Mouse (Mus musculus) layer of hippocampus, adult 18-20 months (tissue): ENCODE data around the gene Uqcrc1. TPM values are rescaled to one million over a fixed set of nuclear protein-coding genes. Genes with fewer than 3 reads are reported as not detected.

ENCODE experiments used
- DNase-seq, 2 experiments: peaks; one replicate each; pipeline ENCODE4 v3.0.0; 2022; ENCODE audit warnings: low spot score in 2 of 2
- long read RNA-seq: library from polyadenylated mRNA; stranded (forward); transcript quantifications from one replicate; pipeline ENCODE4 v2.0.0, GENCODE M21; 2021
- total RNA-seq, 2 experiments: library from RNA; stranded (reverse); gene quantifications; 2 replicates each; pipeline ENCODE4 v1.2.3; 2021

Uqcrc1 gene
- 100 to 1,000 TPM; 346 to 356 TPM for total RNA-seq
- long read RNA-seq, transcript Uqcrc1-201 (13 exons, 1,653 nt), result major isoform, 562 of 596 reads
- long read RNA-seq, partial matches to known transcripts, result 10 of 596 reads
- long read RNA-seq, other reads (novel, unspliced or antisense), result 24 of 596 reads

DNA sequence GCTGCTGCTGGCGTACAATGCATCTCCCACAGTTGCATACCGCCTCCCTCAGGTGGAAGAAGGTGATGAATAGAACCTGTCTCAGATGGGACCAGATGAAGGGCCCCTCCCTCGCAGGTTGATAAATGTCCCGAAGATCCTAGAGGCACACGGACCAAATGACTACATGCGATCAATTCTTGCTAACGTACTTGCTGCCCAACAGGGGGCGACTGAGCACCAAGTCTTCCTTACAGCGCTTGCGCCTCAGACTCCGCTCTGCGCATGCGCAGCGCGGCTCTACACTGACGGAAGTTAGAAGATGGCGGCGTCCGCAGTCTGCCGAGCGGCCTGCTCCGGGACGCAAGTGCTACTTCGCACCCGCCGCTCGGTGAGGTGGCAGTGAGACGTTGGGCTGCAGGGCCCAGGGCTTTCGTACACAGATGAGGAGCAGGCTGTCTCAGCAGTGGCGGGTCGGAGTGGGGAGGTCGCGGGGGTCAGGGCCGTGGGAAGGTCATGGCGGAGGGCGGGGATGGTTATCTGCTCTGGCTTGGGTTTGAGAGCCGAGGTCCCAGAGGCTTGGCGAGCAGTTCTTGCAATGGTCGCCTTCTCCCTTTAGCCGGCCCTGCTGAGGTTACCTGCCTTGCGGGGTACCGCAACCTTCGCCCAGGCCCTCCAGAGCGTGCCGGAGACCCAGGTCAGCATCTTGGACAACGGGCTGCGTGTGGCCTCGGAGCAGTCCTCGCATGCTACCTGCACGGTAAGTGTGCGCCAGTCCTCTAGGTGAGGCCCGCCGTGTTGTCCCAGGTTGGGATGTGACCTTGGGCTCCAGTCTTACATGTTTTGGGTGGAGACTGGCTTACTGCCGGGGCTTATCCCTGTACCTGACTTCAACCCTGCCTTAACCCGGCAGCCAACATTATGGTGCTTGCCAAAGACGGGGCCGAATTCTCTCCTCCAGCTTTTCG, at the start of gene Uqcrc1:
Gene Uqcrc1, plus strand, starts transcription at position 216 of the 947 bp plus-strand sequence.
- peak; percentile 90 to 96 for DNase-seq

GRCm38 (mm10) chr9:108912308-108912707, 24.1 kb upstream of the Uqcrc1 start:
- DNase-seq, result no peak

DNA sequence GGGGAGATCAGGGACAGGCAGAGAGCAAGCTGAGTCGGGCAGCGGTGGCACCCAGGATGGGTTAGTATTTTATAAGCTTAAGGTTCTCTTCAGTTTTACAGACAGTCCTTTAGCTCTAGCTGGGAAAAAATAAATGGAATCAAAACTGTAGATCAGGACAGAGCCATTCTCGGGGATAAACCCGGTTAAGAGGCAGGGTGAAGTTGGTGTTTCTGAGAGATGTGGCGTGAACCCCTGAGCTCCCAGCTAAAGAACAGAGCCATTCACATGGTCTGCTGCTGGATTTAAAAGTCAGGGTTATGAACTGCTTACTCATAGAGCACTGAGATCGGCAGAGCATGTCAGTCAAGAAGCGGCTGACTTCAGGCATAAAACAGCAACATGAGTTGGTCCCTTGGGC, 23.3 kb upstream of the Uqcrc1 start:
- DNase-seq, result no peak

- peak in 1 of 2 experiments; percentile 35 for DNase-seq
Measured at GRCm38 (mm10) chr9:108913621-108914020, 22.8 kb upstream of the Uqcrc1 start.

DNA sequence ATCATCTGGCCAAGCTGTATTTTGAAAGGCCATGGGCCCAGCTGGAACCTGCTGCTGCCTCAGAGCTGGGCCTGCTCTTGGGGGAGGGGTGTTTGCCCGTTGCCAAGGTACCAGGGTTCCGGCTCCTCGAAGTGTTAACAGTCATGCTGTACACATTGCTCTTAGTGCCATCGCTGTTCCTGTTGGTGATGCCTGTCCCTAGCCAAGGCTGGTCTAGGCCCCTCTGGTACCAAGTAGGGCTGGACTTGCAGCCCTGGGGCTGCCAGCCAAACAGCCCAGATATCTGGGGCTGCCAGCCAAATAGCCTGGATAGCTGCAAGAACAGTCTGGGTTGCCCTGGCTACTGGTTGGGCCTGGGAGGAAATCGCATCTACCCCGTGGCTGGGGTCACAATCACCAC, 21.9 kb upstream of the Uqcrc1 start, which contains the start of gene Tmem89:
Gene Tmem89, plus strand, starts transcription at position 129 of the 400 bp plus-strand sequence.
- peak; percentile 28 to 56 for DNase-seq

DNA sequence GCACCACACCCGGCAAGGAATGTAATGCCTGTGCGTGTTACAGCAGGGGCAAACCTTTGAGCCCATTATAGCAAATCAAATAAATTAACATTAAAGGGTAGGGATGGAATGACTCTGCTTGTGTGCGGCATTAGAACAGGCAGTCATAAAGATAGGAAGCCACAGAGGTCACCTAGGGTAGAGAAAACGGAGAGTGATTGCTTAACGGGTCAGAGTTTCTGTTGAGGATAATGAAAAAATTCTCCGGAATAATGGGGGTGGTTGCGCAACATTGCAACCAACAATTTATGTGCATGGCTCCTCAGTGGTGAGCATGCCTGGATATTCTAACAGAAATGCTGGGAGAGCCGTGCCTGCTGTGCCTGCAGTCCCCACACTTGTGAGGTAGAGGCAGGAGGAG, 10.5 kb upstream of the Uqcrc1 start:
- DNase-seq, result no peak

DNA sequence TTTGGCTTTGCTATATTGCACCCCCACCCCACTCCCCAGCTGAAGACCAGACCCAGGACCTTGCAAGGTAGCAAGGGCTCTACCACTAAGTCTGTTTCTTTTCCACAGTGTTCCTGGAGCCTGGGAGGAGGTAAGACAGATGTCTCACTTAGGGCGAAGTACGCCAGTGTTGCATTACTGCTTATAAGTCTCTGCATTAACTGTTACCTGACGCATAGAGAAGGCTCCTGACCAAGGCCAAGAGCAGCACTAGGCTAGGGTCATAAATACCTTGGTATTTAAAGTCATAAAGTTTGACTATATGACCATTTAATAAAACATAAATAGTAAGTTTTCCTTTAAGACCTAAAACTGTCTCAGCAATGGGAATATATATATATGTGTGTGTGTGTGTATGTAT, 8.0 kb upstream of the Uqcrc1 start:
- DNase-seq, result no peak

DNA sequence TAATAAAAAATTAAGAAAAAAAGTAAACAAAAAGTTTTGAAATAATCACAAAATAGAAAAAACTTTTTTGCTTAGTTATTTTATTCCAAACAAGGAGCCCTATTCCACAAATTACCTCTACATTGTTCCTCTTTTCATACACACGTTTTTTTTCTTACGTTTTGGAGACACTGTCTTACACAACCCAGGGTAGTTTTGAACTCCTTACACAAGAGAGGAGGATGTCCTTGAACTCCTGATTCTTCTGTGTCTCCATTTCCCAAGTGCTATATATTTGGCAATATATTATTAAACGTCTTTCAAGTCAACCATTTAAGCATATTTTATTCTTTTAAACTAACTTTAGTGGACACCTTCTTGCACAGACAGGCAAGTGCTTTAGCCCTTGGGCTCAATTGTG, 442 bp upstream of the Uqcrc1 start:
- DNase-seq, result no peak

DNA sequence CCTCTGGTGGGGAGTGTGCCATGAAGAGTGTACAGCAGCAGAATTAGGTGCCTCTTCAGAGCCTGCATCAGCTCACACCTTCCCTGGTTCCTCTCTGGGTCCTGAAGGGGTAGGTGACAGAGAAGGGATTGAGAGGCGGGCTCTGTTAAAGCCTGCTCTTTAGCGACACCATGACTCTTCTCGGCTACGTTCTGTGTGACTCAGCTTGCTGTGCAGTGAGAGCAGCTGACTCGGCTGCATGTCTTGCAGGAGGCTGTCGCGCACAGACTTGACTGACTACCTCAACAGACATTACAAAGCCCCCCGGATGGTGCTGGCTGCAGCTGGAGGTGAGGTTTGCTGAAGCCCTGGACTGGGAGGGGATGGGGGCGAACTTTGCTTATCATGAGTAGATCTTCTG, 8.7 kb downstream of the Uqcrc1 start:
- peak in 1 of 2 experiments; percentile 26 for DNase-seq

- DNase-seq, result no peak
Measured at GRCm38 (mm10) chr9:108945608-108946007, 9.2 kb downstream of the Uqcrc1 start.

- DNase-seq, result no peak
Measured at GRCm38 (mm10) chr9:108949231-108949966, 13.0 kb downstream of the Uqcrc1 start.

DNA sequence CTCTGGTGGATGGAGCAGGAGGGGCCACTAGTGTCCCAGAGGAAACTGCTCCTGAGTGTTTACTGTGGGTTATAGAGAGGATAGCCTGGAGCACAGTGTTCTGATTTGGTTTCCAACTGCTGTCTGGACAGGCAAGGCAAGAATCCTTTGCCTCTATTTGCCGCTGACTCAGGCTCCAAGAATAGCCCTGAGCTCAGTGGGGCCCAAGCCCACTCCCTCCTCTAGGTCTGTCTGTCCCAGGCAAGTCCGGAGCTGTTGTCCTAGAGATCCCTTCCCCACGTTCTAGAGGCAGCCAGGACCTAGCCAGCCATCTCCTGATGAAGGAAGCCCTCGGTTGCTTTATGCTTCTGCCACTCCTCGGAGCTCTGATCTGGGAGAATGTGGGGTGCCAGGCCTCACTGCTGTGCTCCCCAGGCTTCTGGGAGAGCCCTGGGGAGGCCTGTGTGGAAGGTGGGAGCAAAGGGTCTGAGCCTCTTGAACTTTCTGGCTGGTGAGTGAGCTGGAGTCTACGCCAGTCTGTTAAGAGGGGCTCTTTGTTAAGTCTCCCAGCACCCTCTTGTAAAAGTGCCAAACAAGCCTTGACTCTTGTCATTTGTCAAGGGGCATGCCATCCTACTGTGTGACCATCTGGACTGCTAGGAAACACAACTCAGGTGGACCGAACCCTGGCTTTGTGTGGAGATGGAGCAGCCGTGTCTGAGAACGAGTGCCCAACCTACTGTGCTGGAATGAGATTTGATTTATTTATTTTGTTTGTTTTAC, 13.7 kb downstream of the Uqcrc1 start:
- DNase-seq, result no peak

DNA sequence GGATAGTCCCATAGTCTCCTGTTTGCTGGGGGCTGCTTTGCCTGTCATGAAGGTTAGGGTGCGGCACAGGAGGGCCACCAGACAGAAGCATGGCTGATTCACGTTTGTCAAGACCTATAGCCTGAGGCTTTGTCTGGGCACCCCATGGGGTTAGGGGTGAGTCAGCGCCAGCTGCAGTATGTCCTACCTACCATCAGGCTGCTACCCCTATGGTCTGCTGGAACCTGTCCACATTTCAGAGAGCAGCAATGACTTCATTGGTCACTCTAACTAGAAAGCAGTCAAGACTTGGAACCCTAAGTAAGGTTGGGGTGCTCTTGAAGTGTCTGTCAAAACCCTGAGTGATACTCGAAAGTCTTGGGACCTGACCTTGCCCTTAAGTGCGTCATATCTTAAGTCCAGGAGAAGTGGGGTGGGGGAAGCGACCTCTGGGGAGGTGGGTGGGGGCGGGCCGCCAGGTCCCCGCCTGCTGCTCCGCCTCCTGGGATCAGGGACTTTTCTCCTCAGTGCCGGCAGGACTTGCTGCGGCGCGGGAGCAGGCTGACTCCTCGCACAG, 16.7 kb downstream of the Uqcrc1 start, which contains the start of gene Col7a1:
Gene Col7a1, plus strand, starts transcription at position 506 of the 556 bp plus-strand sequence.
- DNase-seq, result no peak

DNA sequence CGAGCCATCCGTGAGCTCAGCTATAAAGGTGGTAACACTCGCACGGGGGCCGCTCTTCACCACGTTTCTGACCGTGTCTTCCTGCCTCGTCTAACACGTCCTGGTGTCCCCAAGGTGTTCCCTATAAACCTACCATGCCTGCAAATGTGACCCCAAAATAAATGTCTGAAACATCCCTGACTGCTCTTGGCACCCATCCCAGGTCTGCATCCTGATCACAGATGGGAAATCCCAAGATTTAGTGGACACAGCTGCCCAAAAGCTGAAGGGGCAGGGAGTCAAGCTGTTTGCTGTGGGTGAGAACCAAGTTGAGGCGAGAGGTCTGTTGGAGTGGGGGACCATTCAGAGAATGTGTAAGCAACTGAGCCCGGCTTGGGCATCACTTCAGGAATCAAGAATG, 18.8 kb downstream of the Uqcrc1 start:
- no peak for DNase-seq

GRCm38 (mm10) chr9:108955846-108956245, 19.4 kb downstream of the Uqcrc1 start:
- DNase-seq, result no peak

DNA sequence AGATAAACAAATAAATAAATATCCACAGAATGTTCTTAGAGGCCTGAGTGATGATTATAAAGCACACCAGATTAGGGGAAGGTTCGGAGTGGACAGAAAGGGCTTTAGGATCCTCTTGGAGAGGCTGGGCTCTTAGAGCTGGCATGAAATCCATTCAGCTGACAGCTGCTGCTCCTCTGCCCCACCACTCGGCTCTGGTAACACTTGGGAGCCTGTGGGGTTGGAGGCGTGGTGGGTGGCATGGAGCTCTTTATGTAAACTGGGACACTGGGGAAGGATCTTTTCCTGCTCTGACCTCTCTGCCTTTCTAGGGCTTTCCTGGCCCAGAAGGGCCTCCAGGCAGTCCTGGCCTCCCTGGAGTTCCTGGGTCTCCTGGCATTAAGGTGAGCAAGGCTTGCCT, 27.1 kb downstream of the Uqcrc1 start:
- no peak for DNase-seq

GRCm38 (mm10) chr9:108964338-108964737, 27.9 kb downstream of the Uqcrc1 start:
- no peak for DNase-seq

DNA sequence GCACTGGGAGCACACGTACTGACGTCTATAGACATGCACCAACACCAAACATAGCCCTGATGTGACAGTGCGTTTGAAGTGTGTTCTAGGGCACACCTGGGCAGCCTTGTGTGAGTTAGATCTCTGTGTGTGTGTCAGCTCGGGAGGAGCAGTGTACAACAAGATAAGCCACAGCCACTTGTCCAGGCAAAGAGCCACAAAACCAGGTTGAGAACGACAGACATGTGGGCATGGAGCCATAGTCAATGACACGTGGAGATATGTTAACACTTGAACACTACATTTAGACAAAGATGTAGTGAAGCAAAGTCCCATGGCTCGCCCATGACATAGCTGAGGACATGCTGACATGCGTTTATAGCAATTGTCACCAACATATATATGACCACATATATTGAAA, 34.2 kb downstream of the Uqcrc1 start:
- no peak for DNase-seq

DNA sequence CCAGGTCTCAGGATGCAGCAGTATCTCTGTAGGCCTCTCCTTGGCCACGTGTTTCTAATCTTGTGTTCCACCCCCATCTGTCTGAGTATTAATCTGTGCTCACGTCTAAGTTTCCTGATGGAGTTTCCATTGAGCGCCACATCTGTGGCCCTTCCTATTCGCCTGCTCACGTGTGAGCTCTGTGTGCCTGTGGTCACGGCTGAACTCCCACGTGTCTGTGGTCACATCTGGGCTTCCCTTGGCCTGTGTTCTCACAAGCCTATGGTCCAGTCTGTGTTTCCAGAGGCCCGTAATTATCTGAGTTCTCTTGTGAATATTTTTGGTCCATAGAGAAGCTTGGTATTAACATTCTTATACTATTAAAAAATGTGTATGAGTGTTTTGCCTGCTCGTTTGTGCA, 40.0 kb downstream of the Uqcrc1 start:
- DNase-seq, result no peak

- DNase-seq, result no peak
Measured at GRCm38 (mm10) chr9:108977966-108978365, 41.5 kb downstream of the Uqcrc1 start.

GRCm38 (mm10) chr9:108982498-108982897, 46.1 kb downstream of the Uqcrc1 start:
- no peak for DNase-seq
